Mouse (Mus musculus) hindbrain, embryonic 16.5 days (tissue): Measurements from ENCODE around the gene Odaph. TPM values are rescaled to one million over a fixed set of nuclear protein-coding genes. Genes with fewer than 3 reads are reported as not detected.
A peak's percentile ranks its signal among the peaks of the same experiment; 100 is the strongest.
"Not testable (repeated sequence)": the region's sequence is repeated elsewhere in the genome, so short reads cannot be mapped to it uniquely, and the experiment has no call there.

ENCODE experiments used
- ATAC-seq: fragments of 200-750 bp; cut with Nextera tagmentation; 2 replicates; pipeline ENCODE4 v1.8.0; 2017; ENCODE audit warnings: moderate TSS enrichment, moderate library complexity
- H3K27ac ChIP-seq: fragments of 300-500 bp; sonication (generic); 2 replicates; pipeline ENCODE4 v1.5.1; 2014; ENCODE audit warnings: low read depth, mild to moderate bottlenecking, control low read depth, low read length, moderate library complexity
- H3K27me3 ChIP-seq: fragments of 300-500 bp; sonication (generic); replicated peaks from 2 replicates; pipeline ENCODE4 v1.6.1; 2014; ENCODE audit warnings: low read length; ENCODE audit not compliant: control insufficient read depth, insufficient read depth
- H3K36me3 ChIP-seq: fragments of 300-500 bp; sonication (generic); 2 replicates; pipeline ENCODE4 v1.6.1; 2014; ENCODE audit warnings: mild to moderate bottlenecking, low read length, moderate library complexity, mixed read lengths; ENCODE audit not compliant: control insufficient read depth, insufficient read depth
- H3K4me1 ChIP-seq: fragments of 300-500 bp; sonication (generic); 2 replicates; pipeline ENCODE4 v1.6.1; 2014; ENCODE audit warnings: low read depth, low read length; ENCODE audit not compliant: control insufficient read depth, insufficient read depth
- H3K4me2 ChIP-seq: fragments of 300-500 bp; sonication (generic); 2 replicates; pipeline ENCODE4 v1.6.1; 2014; ENCODE audit warnings: mild to moderate bottlenecking, low read length, control low read depth, moderate library complexity
- H3K4me3 ChIP-seq: fragments of 300-500 bp; sonication (generic); 2 replicates; pipeline ENCODE4 v1.5.1; 2014; ENCODE audit warnings: mild to moderate bottlenecking, low read length, control low read depth, moderate library complexity
- H3K9ac ChIP-seq: fragments of 300-500 bp; sonication (generic); 2 replicates; pipeline ENCODE4 v1.6.1; 2014; ENCODE audit warnings: low read depth, mild to moderate bottlenecking, control low read depth, low read length, moderate library complexity
- H3K9me3 ChIP-seq: fragments of 300-500 bp; sonication (generic); 2 replicates; pipeline ENCODE4 v1.6.1; 2014; ENCODE audit warnings: mild to moderate bottlenecking, low read length, moderate library complexity; ENCODE audit not compliant: control insufficient read depth
- WGBS: fragments of 180-500 bp; shearing (Covaris S2); extraction: QIAGEN DNeasy Blood & Tissue Kit; methylation state at CpG from one replicate; pipeline ENCODE4 v1.1.7; 2014; 5-methylcytosine and 5-hydroxymethylcytosine counted together
- polyA plus RNA-seq: library from polyadenylated mRNA; unstranded; fragments of >200 nt; fragmentation: Nextera tagmentation; extraction: Ambion mirVana; gene quantifications from 2 replicates; pipeline ENCODE4 v1.2.1, GENCODE M21; 2015

Odaph gene
- polyA plus RNA-seq: 0.43 and 0.65 TPM in 2 replicates

DNA sequence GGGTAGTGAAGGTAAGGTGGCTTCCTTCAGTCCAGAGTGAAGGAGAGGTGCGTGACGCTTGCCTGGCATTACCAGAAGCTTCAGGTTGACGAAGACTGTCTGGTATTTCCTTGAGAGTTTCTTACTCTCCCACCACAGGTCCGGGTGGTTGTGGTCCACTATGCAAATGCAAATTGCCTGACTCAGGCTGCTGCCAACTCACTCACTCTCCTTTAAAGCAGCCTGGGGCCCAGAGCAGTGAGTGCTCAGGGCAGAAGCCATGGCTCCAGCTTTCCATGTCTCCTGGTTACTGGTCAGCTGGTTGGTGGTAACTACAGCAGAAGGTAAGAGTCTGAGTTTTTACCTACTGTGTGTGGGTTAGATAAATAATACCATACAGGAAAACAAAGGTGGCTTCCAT, at the start of gene Odaph:
Gene Odaph, plus strand, starts transcription at position 240 of the 400 bp plus-strand sequence.
- no peaks in the 10 kb centered on the region for H3K4me1 ChIP-seq
- H3K27ac ChIP-seq: no peak within 1 kb of the TSS
- no peak within 1 kb of the TSS for H3K4me2 ChIP-seq
- H3K36me3 ChIP-seq: no peaks in the 10 kb centered on the region
- no peak for ATAC-seq
- H3K27me3 ChIP-seq: no peaks in the 10 kb centered on the region
- H3K9me3 ChIP-seq: no peaks in the 10 kb centered on the region
- no peak within 1 kb of the TSS for H3K9ac ChIP-seq
- 67% methylated on average over 4 of the region's 4 CpGs for WGBS
- H3K4me3 ChIP-seq: no peak within 1 kb of the TSS

- 80% methylated on average over 1 of the region's 1 CpGs for WGBS
- peaks cover 24% of the 10 kb centered on the region for H3K36me3 ChIP-seq
- not testable (repeated sequence) for H3K9ac ChIP-seq, H3K4me1 ChIP-seq, H3K4me2 ChIP-seq, ATAC-seq, H3K27me3 ChIP-seq, H3K27ac ChIP-seq, H3K9me3 ChIP-seq, H3K4me3 ChIP-seq
Measured at GRCm38 (mm10) chr5:91945609-91946008, 41.7 kb upstream of the Odaph start.

GRCm38 (mm10) chr5:91947008-91947407, 40.3 kb upstream of the Odaph start:
- no peak for ATAC-seq
- Histone ChIP-seq H3K9ac (no peak overlapping the region), H3K27me3 (no peaks in the 10 kb centered on the region), H3K9me3 (no peaks in the 10 kb centered on the region), H3K4me1 (no peaks in the 10 kb centered on the region), H3K27ac (no peak overlapping the region), H3K4me2 (no peak overlapping the region), H3K36me3 (peaks cover 30% of the 10 kb centered on the region), H3K4me3 (no peak overlapping the region)
- WGBS: 98% methylated on average over 4 of the region's 4 CpGs

DNA sequence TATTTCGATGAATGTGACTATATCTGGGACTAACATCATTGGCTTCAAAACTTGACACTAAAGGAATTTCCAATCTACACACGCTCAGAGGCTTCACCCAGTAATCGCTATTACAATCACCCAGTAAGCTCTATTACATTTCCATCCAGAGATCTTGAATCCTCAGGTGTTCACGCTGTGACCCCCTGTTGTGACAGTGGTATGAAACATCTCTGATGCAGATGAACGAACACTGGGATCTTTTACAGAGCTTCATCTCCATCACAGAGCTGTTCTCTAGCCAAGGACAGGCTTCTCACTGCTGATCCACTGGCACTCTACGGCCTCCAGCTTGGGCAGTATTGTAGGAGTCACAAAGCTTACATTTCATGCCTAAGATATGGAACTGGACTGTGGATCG, 37.8 kb upstream of the Odaph start:
- Histone ChIP-seq H3K36me3 (peaks cover 36% of the 10 kb centered on the region), H3K27me3 (no peaks in the 10 kb centered on the region), H3K4me3 (no peak overlapping the region), H3K27ac (no peak overlapping the region), H3K4me1 (no peaks in the 10 kb centered on the region), H3K9me3 (no peaks in the 10 kb centered on the region), H3K4me2 (no peak overlapping the region), H3K9ac (no peak overlapping the region)
- ATAC-seq: no peak
- 87% methylated on average over 7 of the region's 7 CpGs for WGBS

GRCm38 (mm10) chr5:91951404-91951803, 35.9 kb upstream of the Odaph start:
- no peak overlapping the region for H3K4me3 ChIP-seq
- peak; percentile 71; the same call in 1 of the 2 replicates for ATAC-seq
- H3K36me3 ChIP-seq: peaks cover 33% of the 10 kb centered on the region
- no peak overlapping the region for H3K4me2 ChIP-seq
- no peak overlapping the region for H3K9ac ChIP-seq
- no peaks in the 10 kb centered on the region for H3K4me1 ChIP-seq
- no peaks in the 10 kb centered on the region for H3K9me3 ChIP-seq
- H3K27ac ChIP-seq: no peak overlapping the region
- H3K27me3 ChIP-seq: no peaks in the 10 kb centered on the region

GRCm38 (mm10) chr5:91956991-91957760, 30.1 kb upstream of the Odaph start:
- H3K4me3 ChIP-seq: no peak overlapping the region
- H3K9me3 ChIP-seq: no peaks in the 10 kb centered on the region
- 89% methylated on average over 3 of the region's 3 CpGs for WGBS
- ATAC-seq: no peak
- H3K36me3 ChIP-seq: peaks cover 14% of the 10 kb centered on the region
- no peak overlapping the region for H3K9ac ChIP-seq
- no peak overlapping the region for H3K27ac ChIP-seq
- peaks cover 15% of the 10 kb centered on the region for H3K4me1 ChIP-seq
- no peaks in the 10 kb centered on the region for H3K27me3 ChIP-seq
- H3K4me2 ChIP-seq: no peak overlapping the region

DNA sequence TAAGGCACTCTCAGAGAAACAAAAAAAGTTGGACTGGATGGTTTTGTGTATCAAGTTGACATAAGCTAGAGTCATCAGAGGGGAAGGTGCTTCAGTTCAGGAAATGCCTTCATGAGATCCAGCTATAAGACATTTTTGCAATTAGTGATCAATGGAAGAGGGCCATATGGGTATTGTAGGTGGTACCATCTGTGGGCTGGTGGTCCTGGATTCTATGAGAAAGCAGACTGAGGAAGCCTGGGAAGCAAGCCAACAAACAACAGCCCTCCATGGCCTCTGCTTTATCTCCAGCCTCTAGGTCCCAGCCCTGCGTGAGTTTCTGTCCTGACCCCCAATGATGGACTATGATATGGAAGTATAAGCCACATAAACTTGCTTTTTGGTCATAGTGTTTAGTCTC, 28.2 kb upstream of the Odaph start:
- Histone ChIP-seq H3K36me3 (peaks cover 7% of the 10 kb centered on the region), H3K9me3 (no peaks in the 10 kb centered on the region), H3K27me3 (no peaks in the 10 kb centered on the region), H3K9ac (no peak overlapping the region), H3K27ac (no peak overlapping the region), H3K4me2 (no peak overlapping the region), H3K4me3 (no peak overlapping the region), H3K4me1 (peaks cover 22% of the 10 kb centered on the region)
- ATAC-seq: no peak
- WGBS: 63% methylated on average over 1 of the region's 1 CpGs

- Histone ChIP-seq H3K9me3 (no peaks in the 10 kb centered on the region), H3K4me3 (no peak overlapping the region), H3K4me2 (no peak overlapping the region; the same call in 1 of the 2 replicates), H3K36me3 (peaks cover 7% of the 10 kb centered on the region), H3K4me1 (peaks cover 22% of the 10 kb centered on the region), H3K27ac (no peak overlapping the region), H3K27me3 (no peaks in the 10 kb centered on the region), H3K9ac (no peak overlapping the region; the same call in 1 of the 2 replicates)
- 98% methylated on average over 1 of the region's 1 CpGs for WGBS
- ATAC-seq: no peak
Measured at GRCm38 (mm10) chr5:91959986-91960385, 27.3 kb upstream of the Odaph start.

- no peak overlapping the region for H3K4me3 ChIP-seq
- no peak for ATAC-seq
- H3K36me3 ChIP-seq: peaks cover 7% of the 10 kb centered on the region
- H3K4me1 ChIP-seq: peaks cover 22% of the 10 kb centered on the region
- no peak overlapping the region; the same call in 1 of the 2 replicates for H3K9ac ChIP-seq
- no peak overlapping the region for H3K27ac ChIP-seq
- 58% methylated on average over 3 of the region's 3 CpGs for WGBS
- peak overlapping the region; percentile 75 for H3K4me2 ChIP-seq
- H3K9me3 ChIP-seq: no peaks in the 10 kb centered on the region
- no peaks in the 10 kb centered on the region for H3K27me3 ChIP-seq
Measured at GRCm38 (mm10) chr5:91960606-91961254, 26.5 kb upstream of the Odaph start.
